Mouse (Mus musculus): ENCODE results near the gene Tmem213. TPM values are rescaled to one million over a fixed set of nuclear protein-coding genes. Genes with fewer than 3 reads are reported as not detected.
A peak's percentile ranks its signal among the peaks of the same experiment; 100 is the strongest.

The Tmem213 gene
- polyA plus RNA-seq (2015; fragmentation: Nextera tagmentation; extraction: Ambion mirVana) = not detected in 2 replicates

- no peak for ATAC-seq
- H3K27me3 ChIP-seq (ENCODE audit: control insufficient read depth, insufficient read depth, low read depth, low read length) = no peaks in the 10 kb centered on the region
- no peak within 1 kb of the TSS for H3K9ac ChIP-seq (ENCODE audit: low read depth, low read length)
- no peaks in the 10 kb centered on the region for H3K36me3 ChIP-seq (ENCODE audit: control insufficient read depth, insufficient read depth, low read length)
- H3K9me3 ChIP-seq (replicated peaks; ENCODE audit: control insufficient read depth, low read length, poor library complexity, severe bottlenecking) = no peaks in the 10 kb centered on the region
- no peak within 1 kb of the TSS for H3K27ac ChIP-seq (ENCODE audit: low read length)
- 0 out of 2 replicates have a peak, but pooled peaks cover 4% of the 10 kb centered on the region for H3K4me1 ChIP-seq (ENCODE audit: control insufficient read depth, insufficient read depth, low read length)
- no peak within 1 kb of the TSS for H3K4me2 ChIP-seq (ENCODE audit: low read length)
- no peak within 1 kb of the TSS for H3K4me3 ChIP-seq (ENCODE audit: low read depth, low read length)
- WGBS = 27% methylated on average over 9 of the region's 9 CpGs
Measured at GRCm38 (mm10) chr6:38109160-38109795, at the start of gene Tmem213. Gene Tmem213, plus strand, starts transcription at chr6:38109255.

DNA sequence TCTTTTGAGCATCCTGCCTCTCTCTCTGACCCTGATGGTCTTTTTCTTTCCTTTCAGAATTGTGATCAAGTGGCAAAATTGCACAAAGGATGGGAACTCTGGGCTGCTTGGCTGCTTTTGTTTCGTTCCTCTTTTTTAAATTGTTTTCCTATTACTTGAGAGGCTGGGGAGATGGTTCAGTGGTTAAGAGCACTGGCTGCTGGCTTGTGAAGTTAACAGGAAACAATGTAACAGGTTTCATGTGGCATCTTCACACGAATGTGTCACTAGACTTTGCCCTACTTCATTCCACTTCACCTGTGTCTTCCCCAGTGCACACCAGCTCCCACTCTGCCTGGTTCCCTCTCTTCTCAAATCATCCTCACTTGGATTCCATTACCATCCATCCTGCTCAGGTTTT, 44.4 kb upstream of the Tmem213 start:
- Histone ChIP-seq H3K9ac (ENCODE audit: low read depth, low read length) (no peak overlapping the region), H3K4me1 (ENCODE audit: control insufficient read depth, insufficient read depth, low read length) (peaks cover 8% of the 10 kb centered on the region; the same call in 1 of the 2 replicates), H3K9me3 (replicated peaks; ENCODE audit: control insufficient read depth, low read length, poor library complexity, severe bottlenecking) (no peaks in the 10 kb centered on the region), H3K4me2 (ENCODE audit: low read length) (no peak overlapping the region), H3K27ac (ENCODE audit: low read length) (no peak overlapping the region), H3K4me3 (ENCODE audit: low read depth, low read length) (no peak overlapping the region), H3K27me3 (ENCODE audit: control insufficient read depth, insufficient read depth, low read depth, low read length) (no peaks in the 10 kb centered on the region), H3K36me3 (ENCODE audit: control insufficient read depth, insufficient read depth, low read length) (no peaks in the 10 kb centered on the region)
- no peak for ATAC-seq
- 66% methylated on average over 2 of the region's 2 CpGs for whole genome bisulfite sequencing

GRCm38 (mm10) chr6:38065122-38065500, 43.9 kb upstream of the Tmem213 start:
- Histone ChIP-seq H3K27me3 (ENCODE audit: control insufficient read depth, insufficient read depth, low read depth, low read length) (no peaks in the 10 kb centered on the region), H3K4me2 (ENCODE audit: low read length) (no peak overlapping the region), H3K4me3 (ENCODE audit: low read depth, low read length) (no peak overlapping the region), H3K27ac (ENCODE audit: low read length) (no peak overlapping the region), H3K9me3 (replicated peaks; ENCODE audit: control insufficient read depth, low read length, poor library complexity, severe bottlenecking) (no peaks in the 10 kb centered on the region), H3K9ac (ENCODE audit: low read depth, low read length) (no peak overlapping the region), H3K4me1 (ENCODE audit: control insufficient read depth, insufficient read depth, low read length) (peaks cover 8% of the 10 kb centered on the region; the same call in 1 of the 2 replicates), H3K36me3 (ENCODE audit: control insufficient read depth, insufficient read depth, low read length) (no peaks in the 10 kb centered on the region)
- WGBS = 59% methylated on average over 3 of the region's 3 CpGs
- no peak for ATAC-seq

- Histone ChIP-seq H3K4me1 (ENCODE audit: control insufficient read depth, insufficient read depth, low read length) (peaks cover 8% of the 10 kb centered on the region; the same call in 1 of the 2 replicates), H3K36me3 (ENCODE audit: control insufficient read depth, insufficient read depth, low read length) (no peaks in the 10 kb centered on the region), H3K4me2 (ENCODE audit: low read length) (no peak overlapping the region), H3K27ac (ENCODE audit: low read length) (no peak overlapping the region), H3K4me3 (ENCODE audit: low read depth, low read length) (no peak overlapping the region), H3K27me3 (ENCODE audit: control insufficient read depth, insufficient read depth, low read depth, low read length) (no peaks in the 10 kb centered on the region), H3K9me3 (replicated peaks; ENCODE audit: control insufficient read depth, low read length, poor library complexity, severe bottlenecking) (no peaks in the 10 kb centered on the region), H3K9ac (ENCODE audit: low read depth, low read length) (peak overlapping the region; percentile 25; the same call in 1 of the 2 replicates)
- WGBS = 80% methylated on average over 11 of the region's 11 CpGs
- peak; percentile 78 for ATAC-seq
Measured at GRCm38 (mm10) chr6:38065501-38066122, 43.4 kb upstream of the Tmem213 start.

DNA sequence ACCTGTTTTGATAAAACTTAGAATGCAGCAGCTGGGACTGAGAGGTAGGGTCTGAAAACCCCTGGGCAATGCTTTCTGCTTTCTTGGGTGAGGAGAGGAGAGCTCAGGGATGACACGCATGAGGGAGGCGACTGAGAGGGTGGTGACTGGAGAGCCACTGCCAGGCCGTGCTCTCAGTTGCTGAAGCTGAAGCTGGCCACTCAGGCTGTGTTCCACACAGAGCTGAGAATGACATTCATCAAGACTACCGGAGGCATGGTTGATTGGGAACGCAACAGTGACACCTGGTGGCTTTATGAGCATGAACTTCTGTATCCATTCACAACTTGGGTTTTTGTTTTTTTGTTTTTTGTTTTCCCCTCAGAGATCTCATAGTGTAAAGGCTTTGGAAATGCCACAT, 42.8 kb upstream of the Tmem213 start:
- Histone ChIP-seq H3K4me2 (ENCODE audit: low read length) (peak overlapping the region; percentile 15; the same call in 1 of the 2 replicates), H3K4me1 (ENCODE audit: control insufficient read depth, insufficient read depth, low read length) (peaks cover 8% of the 10 kb centered on the region; the same call in 1 of the 2 replicates), H3K4me3 (ENCODE audit: low read depth, low read length) (no peak overlapping the region), H3K27ac (ENCODE audit: low read length) (no peak overlapping the region), H3K9me3 (replicated peaks; ENCODE audit: control insufficient read depth, low read length, poor library complexity, severe bottlenecking) (no peaks in the 10 kb centered on the region), H3K9ac (ENCODE audit: low read depth, low read length) (0 out of 2 replicates have a peak overlapping the region, but pooled peaks have one; percentile 30), H3K27me3 (ENCODE audit: control insufficient read depth, insufficient read depth, low read depth, low read length) (no peaks in the 10 kb centered on the region), H3K36me3 (ENCODE audit: control insufficient read depth, insufficient read depth, low read length) (no peaks in the 10 kb centered on the region)
- WGBS = 2% methylated on average over 5 of the region's 5 CpGs
- ATAC-seq = peak; percentile 96

GRCm38 (mm10) chr6:38071256-38071655, 37.8 kb upstream of the Tmem213 start:
- no peak overlapping the region for H3K4me3 ChIP-seq (ENCODE audit: low read depth, low read length)
- no peak for ATAC-seq
- H3K9ac ChIP-seq (ENCODE audit: low read depth, low read length) = no peak overlapping the region
- no peak overlapping the region for H3K27ac ChIP-seq (ENCODE audit: low read length)
- H3K36me3 ChIP-seq (ENCODE audit: control insufficient read depth, insufficient read depth, low read length) = no peaks in the 10 kb centered on the region
- H3K9me3 ChIP-seq (replicated peaks; ENCODE audit: control insufficient read depth, low read length, poor library complexity, severe bottlenecking) = no peaks in the 10 kb centered on the region
- no peaks in the 10 kb centered on the region for H3K27me3 ChIP-seq (ENCODE audit: control insufficient read depth, insufficient read depth, low read depth, low read length)
- H3K4me1 ChIP-seq (ENCODE audit: control insufficient read depth, insufficient read depth, low read length) = no peaks in the 10 kb centered on the region
- H3K4me2 ChIP-seq (ENCODE audit: low read length) = no peak overlapping the region
- 97% methylated on average over 4 of the region's 4 CpGs for WGBS

- ATAC-seq = no peak
- no peak overlapping the region for H3K4me2 ChIP-seq (ENCODE audit: low read length)
Measured at GRCm38 (mm10) chr6:38072137-38072796, 36.8 kb upstream of the Tmem213 start.

DNA sequence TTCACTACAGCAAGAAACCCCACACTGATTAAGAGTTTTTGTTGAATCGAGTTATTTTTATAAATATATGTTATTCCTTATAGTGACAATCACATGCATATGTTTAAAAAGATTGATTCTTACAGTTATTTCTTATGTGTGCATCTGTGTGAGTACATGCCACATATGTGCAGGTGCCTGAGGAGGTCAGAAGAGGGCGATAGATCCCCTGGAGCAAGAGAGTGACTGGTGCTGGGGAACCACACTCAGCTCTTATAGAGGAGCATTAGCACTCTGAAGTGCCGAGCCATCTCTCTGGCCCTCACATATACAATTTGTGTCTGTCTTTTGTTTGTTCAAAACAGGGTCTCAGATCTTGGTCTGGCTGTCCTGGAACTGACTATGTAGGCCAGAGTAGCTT, 35.5 kb upstream of the Tmem213 start:
- 91% methylated on average over 3 of the region's 3 CpGs for WGBS
- H3K9me3 ChIP-seq (replicated peaks; ENCODE audit: control insufficient read depth, low read length, poor library complexity, severe bottlenecking) = no peaks in the 10 kb centered on the region
- no peak overlapping the region for H3K4me3 ChIP-seq (ENCODE audit: low read depth, low read length)
- H3K4me1 ChIP-seq (ENCODE audit: control insufficient read depth, insufficient read depth, low read length) = no peaks in the 10 kb centered on the region
- H3K9ac ChIP-seq (ENCODE audit: low read depth, low read length) = no peak overlapping the region
- no peak overlapping the region for H3K27ac ChIP-seq (ENCODE audit: low read length)
- no peak for ATAC-seq
- H3K27me3 ChIP-seq (ENCODE audit: control insufficient read depth, insufficient read depth, low read depth, low read length) = no peaks in the 10 kb centered on the region
- no peaks in the 10 kb centered on the region for H3K36me3 ChIP-seq (ENCODE audit: control insufficient read depth, insufficient read depth, low read length)
- H3K4me2 ChIP-seq (ENCODE audit: low read length) = no peak overlapping the region

More at GRCm38 (mm10) chr6:38072137-38072796, 36.8 kb upstream of the Tmem213 start:
- Histone ChIP-seq H3K27me3 (ENCODE audit: control insufficient read depth, insufficient read depth, low read depth, low read length) (no peaks in the 10 kb centered on the region), H3K9ac (ENCODE audit: low read depth, low read length) (0 out of 2 replicates have a peak overlapping the region, but pooled peaks have one; percentile 35), H3K4me3 (ENCODE audit: low read depth, low read length) (no peak overlapping the region), H3K36me3 (ENCODE audit: control insufficient read depth, insufficient read depth, low read length) (no peaks in the 10 kb centered on the region), H3K27ac (ENCODE audit: low read length) (no peak overlapping the region), H3K4me1 (ENCODE audit: control insufficient read depth, insufficient read depth, low read length) (no peaks in the 10 kb centered on the region), H3K9me3 (replicated peaks; ENCODE audit: control insufficient read depth, low read length, poor library complexity, severe bottlenecking) (no peaks in the 10 kb centered on the region)
- WGBS = 67% methylated on average over 5 of the region's 5 CpGs

GRCm38 (mm10) chr6:38080364-38080763, 28.7 kb upstream of the Tmem213 start:
- Histone ChIP-seq H3K4me3 (ENCODE audit: low read depth, low read length) (no peak overlapping the region), H3K27me3 (ENCODE audit: control insufficient read depth, insufficient read depth, low read depth, low read length) (no peaks in the 10 kb centered on the region), H3K27ac (ENCODE audit: low read length) (no peak overlapping the region), H3K4me1 (ENCODE audit: control insufficient read depth, insufficient read depth, low read length) (no peaks in the 10 kb centered on the region), H3K4me2 (ENCODE audit: low read length) (no peak overlapping the region), H3K36me3 (ENCODE audit: control insufficient read depth, insufficient read depth, low read length) (no peaks in the 10 kb centered on the region), H3K9ac (ENCODE audit: low read depth, low read length) (no peak overlapping the region), H3K9me3 (replicated peaks; ENCODE audit: control insufficient read depth, low read length, poor library complexity, severe bottlenecking) (no peaks in the 10 kb centered on the region)
- ATAC-seq = no peak
- WGBS = 66% methylated on average over 4 of the region's 4 CpGs

Data from midbrain, embryonic 16.5 days (tissue).